Mouse (Mus musculus): ENCODE data around the gene Stac2. TPM values are rescaled to one million over a fixed set of nuclear protein-coding genes. Genes with fewer than 3 reads are reported as not detected.

Gene Stac2
- polyA plus RNA-seq, 1 experiment, result 7.3 TPM

DNA sequence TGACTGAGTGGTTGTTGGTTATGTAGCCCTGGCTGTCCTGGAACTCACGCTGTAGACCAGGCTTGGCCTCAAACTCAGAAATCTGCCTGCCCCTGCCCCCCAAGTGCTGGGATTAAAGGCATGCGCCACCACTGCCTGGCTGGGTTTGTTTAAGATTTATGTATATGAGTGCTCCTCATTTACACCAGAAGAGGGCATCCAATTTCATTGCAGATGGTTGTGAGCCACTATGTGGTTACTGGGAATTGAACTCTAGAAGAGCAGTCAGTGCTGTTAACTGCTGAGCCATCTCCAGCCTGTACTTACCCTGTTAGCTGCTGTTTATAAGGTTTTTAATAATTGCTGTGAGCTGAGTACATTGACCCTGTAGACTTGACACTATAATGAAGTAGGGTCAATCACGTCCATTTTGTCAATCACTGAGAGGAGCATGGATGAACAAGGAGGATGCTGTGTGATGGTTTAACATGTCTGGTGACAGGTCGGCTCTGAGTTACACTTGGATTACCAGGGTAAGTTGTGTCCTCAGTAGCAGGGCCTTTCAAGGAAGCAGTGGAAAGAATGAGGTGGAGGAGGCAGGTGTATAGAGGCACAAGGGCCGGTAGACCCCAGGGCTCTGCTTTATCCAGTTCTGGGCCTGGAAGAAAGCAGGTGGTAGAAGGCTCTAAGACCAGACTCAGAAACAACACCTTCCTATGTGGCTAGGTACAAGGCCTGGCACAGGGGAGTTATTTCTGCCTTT is 22.4 kb downstream of the Stac2 start:
- H3K4me3 ChIP-seq (ENCODE audit: control insufficient read depth, low read depth, low read length), result no peak overlapping the region
- H3K27ac ChIP-seq (ENCODE audit: control insufficient read depth, insufficient read depth, low read depth, low read length), result no peak overlapping the region
- H3K4me1 ChIP-seq (ENCODE audit: control insufficient read depth, insufficient read depth, low read length), result peaks cover 7% of the 10 kb centered on the region
- TF ChIP-seq CTCF (IDR thresholded peaks at IDR 0.05; ENCODE audit: control insufficient read depth, insufficient read depth, insufficient replicate concordance, low read depth, low read length) (no peak), POLR2A (IDR thresholded peaks at IDR 0.05; ENCODE audit: control insufficient read depth, low read depth, low read length) (no peak)
- H3K27me3 ChIP-seq (ENCODE audit: control insufficient read depth, insufficient read depth, low read length), result no peaks in the 10 kb centered on the region
- no peaks in the 10 kb centered on the region for H3K36me3 ChIP-seq (ENCODE audit: control insufficient read depth, insufficient read depth, low read length)

DNA sequence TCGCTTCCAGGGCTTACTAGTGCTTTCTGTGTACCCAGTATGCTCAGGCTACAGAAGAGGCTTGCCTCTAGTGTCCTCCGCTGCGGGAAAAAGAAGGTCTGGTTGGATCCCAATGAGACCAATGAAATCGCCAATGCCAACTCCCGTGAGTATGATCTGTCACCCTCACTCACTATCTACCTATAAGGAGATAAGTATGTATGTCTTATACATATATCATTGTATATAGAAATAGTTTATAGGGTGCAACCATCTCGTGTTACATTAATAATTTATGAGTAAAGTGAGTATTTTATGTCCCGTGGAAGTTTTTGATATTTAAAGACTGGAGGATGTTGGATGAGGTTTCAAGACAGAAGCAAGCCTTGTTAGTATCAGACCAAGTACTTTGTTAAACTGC is 25.5 kb downstream of the Stac2 start:
- TF ChIP-seq POLR2A (IDR thresholded peaks at IDR 0.05; ENCODE audit: control insufficient read depth, low read depth, low read length) (no peak), CTCF (IDR thresholded peaks at IDR 0.05; ENCODE audit: control insufficient read depth, insufficient read depth, insufficient replicate concordance, low read depth, low read length) (no peak)

DNA sequence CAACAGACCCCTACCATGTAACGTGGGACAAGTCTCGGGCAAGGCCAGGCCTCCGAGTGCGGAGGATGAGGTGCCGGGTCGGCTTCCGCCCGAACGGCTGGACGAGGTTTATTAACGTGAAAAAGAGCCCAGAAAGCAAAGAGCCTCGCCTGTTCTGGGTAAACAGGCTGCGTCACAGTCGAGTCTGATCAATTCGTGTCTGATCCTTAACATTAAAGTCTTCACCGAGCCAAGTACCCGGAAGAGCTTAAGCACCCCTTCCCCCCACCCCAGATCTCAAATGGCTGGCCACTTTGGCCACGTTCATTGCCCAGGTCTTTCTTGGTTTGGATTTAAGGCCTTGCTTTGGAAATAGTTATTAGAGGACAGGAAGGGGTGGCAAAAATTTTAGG is 26.0 kb downstream of the Stac2 start:
- no peaks in the 10 kb centered on the region for H3K36me3 ChIP-seq (ENCODE audit: control insufficient read depth, insufficient read depth, low read length)
- H3K27me3 ChIP-seq (ENCODE audit: control insufficient read depth, insufficient read depth, low read length), result no peaks in the 10 kb centered on the region
- H3K4me1 ChIP-seq (ENCODE audit: control insufficient read depth, insufficient read depth, low read length), result peaks cover 11% of the 10 kb centered on the region
- H3K4me3 ChIP-seq (ENCODE audit: control insufficient read depth, low read depth, low read length), result peak overlapping the region; percentile 99
- TF ChIP-seq POLR2A (IDR thresholded peaks at IDR 0.05; ENCODE audit: control insufficient read depth, low read depth, low read length) (no peak), CTCF (IDR thresholded peaks at IDR 0.05; ENCODE audit: control insufficient read depth, insufficient read depth, insufficient replicate concordance, low read depth, low read length) (no peak)
- H3K27ac ChIP-seq (ENCODE audit: control insufficient read depth, insufficient read depth, low read depth, low read length), result peak overlapping the region; percentile 93

More for the DNA sequence above, 25.5 kb downstream of the Stac2 start:
- Histone ChIP-seq H3K27me3 (ENCODE audit: control insufficient read depth, insufficient read depth, low read length) (no peaks in the 10 kb centered on the region), H3K4me3 (ENCODE audit: control insufficient read depth, low read depth, low read length) (peak overlapping the region; percentile 99), H3K36me3 (ENCODE audit: control insufficient read depth, insufficient read depth, low read length) (no peaks in the 10 kb centered on the region), H3K4me1 (ENCODE audit: control insufficient read depth, insufficient read depth, low read length) (peaks cover 11% of the 10 kb centered on the region), H3K27ac (ENCODE audit: control insufficient read depth, insufficient read depth, low read depth, low read length) (no peak overlapping the region)

DNA sequence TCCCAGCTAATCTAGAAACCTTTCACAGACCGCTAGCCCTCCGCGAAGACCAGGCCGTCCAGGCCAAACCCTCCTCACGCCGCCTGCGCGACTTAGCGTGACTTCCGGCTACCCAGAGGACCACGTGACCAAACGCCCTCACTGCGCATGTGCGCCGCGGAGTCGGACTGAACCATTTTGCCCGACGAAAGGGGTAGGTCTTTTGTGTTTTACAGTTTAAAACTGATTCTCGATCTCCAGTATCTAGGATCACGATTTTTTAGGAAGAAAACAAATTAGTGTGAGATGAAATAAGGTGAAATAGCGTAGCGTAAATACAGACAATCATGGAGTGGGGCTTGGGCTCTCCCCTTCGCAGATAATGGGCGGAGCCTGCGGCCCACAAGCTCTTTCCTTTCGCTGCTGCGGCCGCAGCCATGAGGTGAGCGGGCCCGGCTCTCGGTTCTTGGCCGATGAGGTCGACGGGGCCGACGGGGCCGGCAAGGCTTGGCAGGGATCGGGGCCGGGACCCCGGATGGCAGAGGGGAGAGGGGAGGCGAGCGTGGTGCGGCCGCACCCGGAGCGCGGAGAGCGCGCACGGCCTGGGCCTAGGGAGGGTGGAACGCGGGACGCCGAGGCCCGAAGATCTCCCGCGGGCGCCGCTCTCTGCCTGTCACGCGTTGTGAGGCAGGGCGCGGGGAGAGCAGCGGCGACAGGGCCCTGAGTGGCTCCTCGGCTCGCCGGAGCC is 26.5 kb downstream of the Stac2 start, which contains the start of gene Rpl19:
Rpl19 (plus strand) TSS at position 141 of the 727 bp plus-strand sequence.
- TF ChIP-seq POLR2A (IDR thresholded peaks at IDR 0.05; ENCODE audit: control insufficient read depth, low read depth, low read length), result peak; percentile 97
- no peak for TF ChIP-seq CTCF (IDR thresholded peaks at IDR 0.05; ENCODE audit: control insufficient read depth, insufficient read depth, insufficient replicate concordance, low read depth, low read length)
- Histone ChIP-seq H3K27ac (ENCODE audit: control insufficient read depth, insufficient read depth, low read depth, low read length) (peak within 1 kb of the TSS; percentile 93), H3K27me3 (ENCODE audit: control insufficient read depth, insufficient read depth, low read length) (no peaks in the 10 kb centered on the region), H3K4me1 (ENCODE audit: control insufficient read depth, insufficient read depth, low read length) (peaks cover 11% of the 10 kb centered on the region), H3K4me3 (ENCODE audit: control insufficient read depth, low read depth, low read length) (peak within 1 kb of the TSS; percentile 99), H3K36me3 (ENCODE audit: control insufficient read depth, insufficient read depth, low read length) (no peaks in the 10 kb centered on the region)

DNA sequence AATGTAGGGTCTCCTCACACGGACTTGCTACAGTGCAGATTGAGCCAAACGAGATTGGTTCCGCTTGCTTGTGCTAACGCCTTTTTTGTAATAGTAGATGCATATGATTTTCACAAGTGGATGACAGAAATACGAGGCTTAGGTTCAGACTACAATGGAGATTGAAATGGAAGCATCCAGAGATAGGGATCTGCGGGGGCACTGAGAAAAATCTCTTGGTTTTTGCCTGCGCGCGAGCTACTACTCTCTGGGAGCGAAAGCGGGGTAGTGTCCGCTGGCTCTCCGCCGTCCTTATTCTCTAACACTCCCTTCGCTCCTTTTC is 27.1 kb downstream of the Stac2 start:
- Histone ChIP-seq H3K4me1 (ENCODE audit: control insufficient read depth, insufficient read depth, low read length) (peaks cover 16% of the 10 kb centered on the region), H3K4me3 (ENCODE audit: control insufficient read depth, low read depth, low read length) (peak overlapping the region; percentile 99), H3K27me3 (ENCODE audit: control insufficient read depth, insufficient read depth, low read length) (no peaks in the 10 kb centered on the region), H3K27ac (ENCODE audit: control insufficient read depth, insufficient read depth, low read depth, low read length) (peak overlapping the region; percentile 93), H3K36me3 (ENCODE audit: control insufficient read depth, insufficient read depth, low read length) (no peaks in the 10 kb centered on the region)
- TF ChIP-seq CTCF (IDR thresholded peaks at IDR 0.05; ENCODE audit: control insufficient read depth, insufficient read depth, insufficient replicate concordance, low read depth, low read length), result no peak
- TF ChIP-seq POLR2A (IDR thresholded peaks at IDR 0.05; ENCODE audit: control insufficient read depth, low read depth, low read length), result no peak

DNA sequence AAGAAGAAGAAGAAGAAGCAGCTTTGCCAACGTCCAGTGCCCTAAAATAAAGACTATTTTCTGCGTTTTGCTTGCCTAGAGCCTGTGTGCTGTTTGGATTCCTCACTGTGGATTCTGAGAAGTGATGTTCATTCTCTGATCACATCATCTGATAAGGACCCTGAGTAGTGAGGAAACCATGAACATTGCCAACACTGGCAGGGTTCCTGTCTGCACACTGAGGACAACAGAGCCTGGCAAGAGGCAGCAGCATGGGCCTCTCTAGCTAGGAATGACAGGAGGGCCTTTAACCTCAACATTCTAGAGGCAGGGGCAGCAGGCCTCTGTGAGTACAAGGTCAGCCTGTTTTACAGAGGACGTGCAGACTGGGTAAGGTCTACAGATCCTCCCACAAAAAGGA is 28.7 kb downstream of the Stac2 start:
- peak overlapping the region; percentile 24; the same call in 1 of the 2 replicates for H3K27ac ChIP-seq (ENCODE audit: control insufficient read depth, insufficient read depth, low read depth, low read length)
- H3K4me1 ChIP-seq (ENCODE audit: control insufficient read depth, insufficient read depth, low read length), result peaks cover 19% of the 10 kb centered on the region
- no peaks in the 10 kb centered on the region for H3K27me3 ChIP-seq (ENCODE audit: control insufficient read depth, insufficient read depth, low read length)
- no peak for TF ChIP-seq POLR2A (IDR thresholded peaks at IDR 0.05; ENCODE audit: control insufficient read depth, low read depth, low read length)
- no peak for TF ChIP-seq CTCF (IDR thresholded peaks at IDR 0.05; ENCODE audit: control insufficient read depth, insufficient read depth, insufficient replicate concordance, low read depth, low read length)
- no peaks in the 10 kb centered on the region for H3K36me3 ChIP-seq (ENCODE audit: control insufficient read depth, insufficient read depth, low read length)
- H3K4me3 ChIP-seq (ENCODE audit: control insufficient read depth, low read depth, low read length), result no peak overlapping the region

DNA sequence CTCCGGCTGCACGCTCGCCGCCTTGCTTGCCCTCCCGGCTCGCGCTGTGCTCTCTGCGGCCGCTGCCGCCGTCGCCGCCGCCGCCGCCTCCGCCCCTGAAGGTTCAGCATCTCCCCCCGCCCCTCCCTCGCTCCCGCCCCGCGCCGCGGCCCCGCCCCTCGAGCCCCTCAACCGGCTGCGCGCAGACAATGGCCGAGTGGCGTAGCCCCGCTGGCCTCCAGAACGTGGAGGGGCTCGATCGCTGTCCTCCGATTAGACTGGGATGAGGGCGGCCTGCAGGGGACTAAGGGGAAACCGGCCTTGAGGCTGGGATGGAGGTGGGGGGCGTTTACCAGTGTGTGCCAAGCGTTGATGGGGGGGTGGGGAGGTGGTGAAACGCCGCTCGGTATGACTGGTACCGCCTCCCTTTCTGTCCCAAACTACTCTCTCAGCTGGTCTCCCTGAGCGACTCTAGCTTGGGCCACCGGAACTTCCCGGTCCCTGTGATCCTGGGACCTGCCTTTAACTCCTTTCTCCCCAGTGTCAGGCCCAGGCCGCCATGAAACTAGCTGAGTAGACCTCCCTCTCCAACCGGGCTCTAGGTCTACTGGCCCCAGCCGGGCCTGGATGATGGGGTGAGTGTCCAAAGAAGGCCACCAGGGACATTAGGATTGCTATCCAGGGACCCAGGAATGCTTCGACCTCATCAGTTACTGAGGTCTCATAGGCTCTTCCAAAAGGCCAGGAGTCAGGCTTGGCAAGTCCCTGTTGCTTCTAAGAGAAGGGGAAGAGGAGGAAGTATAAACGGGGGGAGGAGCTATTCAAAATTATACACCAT is 30.5 kb downstream of the Stac2 start, which contains the start of gene Cacnb1:
Cacnb1 (minus strand) TSS at position 480 of the 817 bp plus-strand sequence.
- Histone ChIP-seq H3K27ac (ENCODE audit: control insufficient read depth, insufficient read depth, low read depth, low read length) (peak within 1 kb of the TSS; percentile 99), H3K4me1 (ENCODE audit: control insufficient read depth, insufficient read depth, low read length) (peaks cover 19% of the 10 kb centered on the region), H3K27me3 (ENCODE audit: control insufficient read depth, insufficient read depth, low read length) (no peaks in the 10 kb centered on the region), H3K4me3 (ENCODE audit: control insufficient read depth, low read depth, low read length) (peak within 1 kb of the TSS; percentile 85), H3K36me3 (ENCODE audit: control insufficient read depth, insufficient read depth, low read length) (no peaks in the 10 kb centered on the region)
- TF ChIP-seq POLR2A (IDR thresholded peaks at IDR 0.05; ENCODE audit: control insufficient read depth, low read depth, low read length) (peak; percentile 81), CTCF (IDR thresholded peaks at IDR 0.05; ENCODE audit: control insufficient read depth, insufficient read depth, insufficient replicate concordance, low read depth, low read length) (no peak)
